ENCODE assay signal across 25 mouse cellular contexts in the genomic region with DNA sequence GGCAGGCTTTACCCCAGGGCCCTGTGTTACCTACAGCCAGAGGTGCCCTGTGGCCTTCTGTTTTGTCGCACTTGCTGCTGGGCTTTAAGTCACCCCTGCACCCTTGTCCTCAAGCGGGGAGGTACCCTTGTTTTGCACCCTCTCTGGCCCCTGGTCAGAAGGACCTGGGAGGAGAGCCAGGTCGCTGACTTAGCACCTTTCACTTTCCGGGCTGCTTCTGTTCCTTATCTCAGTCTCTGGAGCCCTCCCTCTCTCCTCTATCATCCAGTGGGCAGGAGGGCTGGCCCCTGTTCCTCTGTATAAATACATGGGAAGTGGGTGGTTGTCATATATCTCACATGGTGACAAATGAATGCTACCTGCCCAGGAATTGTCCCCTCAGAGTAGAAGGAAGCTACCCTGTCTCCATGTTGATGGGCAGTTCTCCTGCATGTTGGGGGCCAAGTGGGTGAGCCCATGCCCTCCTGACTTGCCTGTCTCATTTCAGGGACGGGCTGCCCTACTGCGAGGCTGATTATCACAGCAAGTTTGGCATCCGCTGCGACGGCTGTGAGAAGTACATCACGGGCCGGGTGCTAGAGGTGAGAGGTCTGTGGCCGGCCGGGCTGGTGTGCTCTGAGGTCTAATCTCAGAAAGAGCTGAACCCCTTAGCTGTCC. TPM values are rescaled to one million over a fixed set of nuclear protein-coding genes. Genes with fewer than 3 reads are reported as not detected.
A peak's percentile ranks its signal among the peaks of the same experiment; 100 is the strongest.
DNase-seq lines count a peak whose midpoint lies in the region; ATAC-seq and TF ChIP-seq lines count a peak whose summit lies in the region.
"Had no signal": no experiment of that assay in that cellular context is flagged by ENCODE, and none has a peak within 500 bp of the region (broad histone marks: within the 10 kb centered on the region; RNA-seq: fewer than 3 reads in every experiment).

No protein-coding gene starts in this region.

- H3K36me3 ChIP-seq in heart, embryonic 12.5 days, result no peaks in the 10 kb centered on the region
- H3K36me3 ChIP-seq in heart, postnatal 0 days (replicated peaks; ENCODE audit: control insufficient read depth, insufficient read depth, low read length), result no peaks in the 10 kb centered on the region
- H3K36me3 ChIP-seq: embryonic facial prominence, embryonic 15.5 days; liver, embryonic 13.5 days had no signal

- H3K9ac ChIP-seq in heart, embryonic 12.5 days, result no peak overlapping the region
- no peak overlapping the region for H3K9ac ChIP-seq in heart, postnatal 0 days (replicated peaks; ENCODE audit: low read depth, low read length)
- H3K9ac ChIP-seq: embryonic facial prominence, embryonic 15.5 days; hindbrain, embryonic 14.5 days; liver, embryonic 13.5 days had no signal

- H3K27ac ChIP-seq in layer of hippocampus, adult 2 months, result peak overlapping the region; percentile 93
- H3K27ac ChIP-seq in heart, embryonic 12.5 days (ENCODE audit: poor library complexity, severe bottlenecking), result no peak overlapping the region
- H3K27ac ChIP-seq in heart, postnatal 0 days (ENCODE audit: low read depth), result peak overlapping the region; percentile 8; the same call in 1 of the 2 replicates
- H3K27ac ChIP-seq: embryonic facial prominence, embryonic 15.5 days; hindbrain, embryonic 14.5 days; liver, embryonic 13.5 days had no signal

- H3K4me2 ChIP-seq in heart, embryonic 12.5 days, result 0 out of 2 replicates have a peak overlapping the region, but pooled peaks have one; percentile 10
- H3K4me2 ChIP-seq in heart, postnatal 0 days (ENCODE audit: low read depth, low read length), result no peak overlapping the region
- H3K4me2 ChIP-seq: embryonic facial prominence, embryonic 15.5 days; hindbrain, embryonic 14.5 days; liver, embryonic 13.5 days had no signal

- H3K9me3 ChIP-seq in heart, embryonic 12.5 days (replicated peaks), result no peaks in the 10 kb centered on the region
- no peaks in the 10 kb centered on the region for H3K9me3 ChIP-seq in heart, postnatal 0 days (replicated peaks; ENCODE audit: control insufficient read depth, low read length)
- H3K9me3 ChIP-seq: embryonic facial prominence, embryonic 15.5 days; liver, embryonic 13.5 days had no signal

- no peak overlapping the region for H3K4me3 ChIP-seq in layer of hippocampus, adult 2 months
- H3K4me3 ChIP-seq in heart, embryonic 12.5 days, result no peak overlapping the region
- no peak overlapping the region for H3K4me3 ChIP-seq in heart, postnatal 0 days (ENCODE audit: low read depth, low read length)
- H3K4me3 ChIP-seq: embryonic facial prominence, embryonic 15.5 days; liver, embryonic 13.5 days had no signal

- WGBS in heart, embryonic 12.5 days, result 47% methylated on average over 13 of the region's 13 CpGs
- 32% methylated on average over 13 of the region's 13 CpGs for WGBS in heart, postnatal 0 days

- peaks cover 28% of the 10 kb centered on the region for H3K27me3 ChIP-seq in heart, embryonic 12.5 days (replicated peaks)
- no peaks in the 10 kb centered on the region for H3K27me3 ChIP-seq in heart, postnatal 0 days (ENCODE audit: control insufficient read depth, insufficient read depth, low read length)
- H3K27me3 ChIP-seq: embryonic facial prominence, embryonic 15.5 days had no signal

- no peak for TF ChIP-seq CTCF in layer of hippocampus, adult 2 months (conservative IDR thresholded peaks at IDR 0.05)
- TF ChIP-seq CTCF in heart, postnatal 0 days (IDR thresholded peaks at IDR 0.05; ENCODE audit: low read depth), result no peak

- no peak for TF ChIP-seq EP300 in heart, postnatal 0 days (IDR thresholded peaks at IDR 0.05; ENCODE audit: low read depth)

- DNase-seq in layer of hippocampus, adult 2 months (ENCODE audit: low spot score in 2 of 2), result no peak
- DNase-seq in layer of hippocampus, adult 9-10 months (ENCODE audit: low spot score), result no peak
- DNase-seq in heart, postnatal 0 days (ENCODE audit: low spot score), result peak; percentile 30
- DNase-seq in spleen, postnatal 4 days (ENCODE audit: low spot score in 2 of 2), result no peak
- DNase-seq in adrenal gland, adult 2 months, result no peak
- DNase-seq: adrenal gland, adult 8-10 months; cerebellum, adult 18-20 months; cerebellum, postnatal 25 days; gastrocnemius, postnatal 25 days; kidney, adult 18-20 months; kidney, postnatal 14 days; layer of hippocampus, postnatal 36 days; liver, embryonic 13.5 days; lung, adult 2 months; lung, postnatal 14 days; midbrain, embryonic 14.5 days; thymus, postnatal 14 days had no signal

- peaks cover 29% of the 10 kb centered on the region for H3K4me1 ChIP-seq in heart, embryonic 12.5 days (replicated peaks)
- H3K4me1 ChIP-seq in heart, postnatal 0 days (ENCODE audit: control insufficient read depth, insufficient read depth), result 0 out of 2 replicates have a peak, but pooled peaks cover 3% of the 10 kb centered on the region
- H3K4me1 ChIP-seq: embryonic facial prominence, embryonic 15.5 days; liver, embryonic 13.5 days had no signal

- no peak for ATAC-seq in heart, embryonic 12.5 days (ENCODE audit: insufficient number of reproducible peaks, low FRiP score)
- peak; percentile 59; the same call in 1 of the 2 replicates for ATAC-seq in heart, postnatal 0 days (ENCODE audit: insufficient read depth, low read depth)
- peak; percentile 64 for ATAC-seq in megakaryocyte progenitor cell, adult 5-6 weeks (replicated peaks; ENCODE audit: poor library complexity)
- ATAC-seq in frontal cortex, adult (ENCODE audit: low TSS enrichment), result no peak
- ATAC-seq: forebrain, embryonic 14.5 days; inflammation-experienced regulatory T-cells, adult 6 months had no signal

RNA-seq across cellular contexts. Expression of a gene that starts 54.1 kb away (rescaled TPM):
- total RNA-seq in layer of hippocampus, adult 2 months (2021), result 100 to 1,000 TPM; 133 to 163 TPM
- 3.8 and 3.9 TPM in 2 replicates for polyA plus RNA-seq in heart, embryonic 12.5 days (2016; fragmentation: Nextera tagmentation; extraction: Ambion mirVana)
- total RNA-seq in heart, postnatal 0 days (2014; rRNA removed; ENCODE audit: low replicate concordance), result 10.9 and 22.1 TPM in 2 replicates
- polyA plus RNA-seq in heart, postnatal 0 days (2015; fragmentation: Nextera tagmentation; extraction: Ambion mirVana), result 8.3 and 8.8 TPM in 2 replicates
- 0.59 TPM in 1 of 2 replicates, not detected in the other for total RNA-seq in megakaryocyte progenitor cell, adult 5-6 weeks (2015)
- total RNA-seq in megakaryocyte progenitor cell, adult 5-6 weeks (2017), result 0.14 TPM in 1 of 2 replicates, not detected in the other
- 10 to 100 TPM in 1 of 2 experiments, 1 to 10 TPM in 1; 9.5 to 10.1 TPM for total RNA-seq in adrenal gland, adult 2 months (2021)
- polyA plus RNA-seq in adrenal gland, adult 2 months (2012; rRNA removed), result 34.8 and 38.2 TPM in 2 replicates
- total RNA-seq: MEL had no signal

Comparison
In these comparisons a context has a peak if more than half of its experiments do, and no peak if none do; other contexts are left out.
1. ATAC-seq: peak in heart, postnatal 0 days (single experiment) and megakaryocyte progenitor cell, adult 5-6 weeks (single experiment); none in heart, embryonic 12.5 days (single experiment) and frontal cortex, adult (single experiment).